Mouse (Mus musculus): ENCODE data around the gene Syne2. TPM values are rescaled to one million over a fixed set of nuclear protein-coding genes. Genes with fewer than 3 reads are reported as not detected.

Gene Syne2
- total RNA-seq, 2 experiments from 2014 or later, result 21.6 to 22.7 TPM

GRCm38 (mm10) chr12:76008991-76009390 is 191.1 kb downstream of the Syne2 start:
- intact Hi-C loops (cut with DNase I), result no loop called here
- no peak for DNase-seq (ENCODE audit: low spot score in 2 of 2)

GRCm38 (mm10) chr12:76012789-76013188 is 194.9 kb downstream of the Syne2 start:
- intact Hi-C loops (cut with DNase I), result no loop called here
- no peak for DNase-seq (ENCODE audit: low spot score in 2 of 2)

GRCm38 (mm10) chr12:76013480-76013879 is 195.5 kb downstream of the Syne2 start:
- DNase-seq (ENCODE audit: low spot score in 2 of 2), result no peak
- intact Hi-C loops (cut with DNase I), result no loop called here

GRCm38 (mm10) chr12:76015026-76015425 is 197.1 kb downstream of the Syne2 start:
- intact Hi-C loops (cut with DNase I), result loop anchor here (5.0 kb wide), 2 partner anchors 162 to 228 kb away; partner anchors contain the start of gene Esr2

GRCm38 (mm10) chr12:76015489-76015888 is 197.6 kb downstream of the Syne2 start:
- intact Hi-C loops (cut with DNase I), result loop anchor here (5.0 kb wide), 2 partner anchors 162 to 228 kb away; partner anchors contain the start of gene Esr2
- DNase-seq (ENCODE audit: low spot score in 2 of 2), result no peak

More at GRCm38 (mm10) chr12:76015026-76015425, 197.1 kb downstream of the Syne2 start:
- DNase-seq (ENCODE audit: low spot score in 2 of 2), result no peak

- intact Hi-C loops (cut with DNase I), result loop anchor here (2.0 to 5.0 kb wide), 3 partner anchors 161 to 229 kb away; partner anchors contain the start of gene Esr2
- peak; percentile 67 to 86 for DNase-seq (ENCODE audit: low spot score in 2 of 2)
These were observed 198.5 kb downstream of the Syne2 start for GRCm38 (mm10) chr12:76016123-76017101.

GRCm38 (mm10) chr12:76018640-76019039 is 200.7 kb downstream of the Syne2 start:
- intact Hi-C loops (cut with DNase I), result loop anchor here (5.0 kb wide), 2 partner anchors 159 to 231 kb away; partner anchors contain the start of gene Esr2
- DNase-seq (ENCODE audit: low spot score in 2 of 2), result no peak

- DNase-seq (ENCODE audit: low spot score in 2 of 2), result no peak
- intact Hi-C loops (cut with DNase I), result no loop called here
These were observed 224.4 kb downstream of the Syne2 start for GRCm38 (mm10) chr12:76042301-76042700.

- intact Hi-C loops (cut with DNase I), result no loop called here
- no peak for DNase-seq (ENCODE audit: low spot score in 2 of 2)
These were observed 228.6 kb downstream of the Syne2 start for GRCm38 (mm10) chr12:76046561-76046960.

- no peak for DNase-seq (ENCODE audit: low spot score in 2 of 2)
- intact Hi-C loops (cut with DNase I), result no loop called here
These were observed 230.0 kb downstream of the Syne2 start for GRCm38 (mm10) chr12:76047921-76048320.

GRCm38 (mm10) chr12:76048672-76049071 is 230.7 kb downstream of the Syne2 start:
- no peak for DNase-seq (ENCODE audit: low spot score in 2 of 2)
- intact Hi-C loops (cut with DNase I), result no loop called here

GRCm38 (mm10) chr12:76049343-76049742 is 231.4 kb downstream of the Syne2 start:
- no peak for DNase-seq (ENCODE audit: low spot score in 2 of 2)
- intact Hi-C loops (cut with DNase I), result no loop called here

- no peak for DNase-seq (ENCODE audit: low spot score in 2 of 2)
- intact Hi-C loops (cut with DNase I), result no loop called here
These were observed 233.9 kb downstream of the Syne2 start for GRCm38 (mm10) chr12:76051879-76052278.

- intact Hi-C loops (cut with DNase I), result no loop called here
- DNase-seq (ENCODE audit: low spot score in 2 of 2), result no peak
These were observed 236.7 kb downstream of the Syne2 start for GRCm38 (mm10) chr12:76054653-76055052.

- intact Hi-C loops (cut with DNase I), result no loop called here
These were observed 245.1 kb downstream of the Syne2 start for GRCm38 (mm10) chr12:76063001-76063400.

GRCm38 (mm10) chr12:76070386-76070785 is 252.5 kb downstream of the Syne2 start:
- DNase-seq (ENCODE audit: low spot score in 2 of 2), result no peak
- intact Hi-C loops (cut with DNase I), result no loop called here

More at GRCm38 (mm10) chr12:76063001-76063400, 245.1 kb downstream of the Syne2 start:
- DNase-seq (ENCODE audit: low spot score in 2 of 2), result no peak

GRCm38 (mm10) chr12:76071935-76072849 is 254.3 kb downstream of the Syne2 start:
- intact Hi-C loops (cut with DNase I), result no loop called here
- no peak for DNase-seq (ENCODE audit: low spot score in 2 of 2)

- no peak for DNase-seq (ENCODE audit: low spot score in 2 of 2)
- intact Hi-C loops (cut with DNase I), result no loop called here
These were observed 255.3 kb downstream of the Syne2 start for GRCm38 (mm10) chr12:76073066-76073826.

GRCm38 (mm10) chr12:76073981-76074380 is 256.0 kb downstream of the Syne2 start:
- DNase-seq (ENCODE audit: low spot score in 2 of 2), result no peak
- intact Hi-C loops (cut with DNase I), result no loop called here

Measured in left cerebral cortex, postnatal 14 days (tissue).